Mouse (Mus musculus) lung, postnatal 0 days (tissue): ENCODE results near the gene Kctd6. TPM values are rescaled to one million over a fixed set of nuclear protein-coding genes. Genes with fewer than 3 reads are reported as not detected.
A peak's percentile ranks its signal among the peaks of the same experiment; 100 is the strongest.

Experiments used
- ATAC-seq: fragments of 200-750 bp; cut with Nextera tagmentation; 2 replicates; pipeline ENCODE4 v1.8.0; 2017; ENCODE audit warnings: moderate library complexity
- DNase-seq: peaks from one replicate; pipeline ENCODE4 v3.0.0-alpha.2; 2016; ENCODE audit warnings: low spot score
- H3K27ac ChIP-seq: fragments of 300-500 bp; sonication (generic); 2 replicates; pipeline ENCODE4 v1.5.1; 2014; ENCODE audit warnings: antibody characterized with exemption, mild to moderate bottlenecking, low read length, mixed read lengths
- H3K27me3 ChIP-seq: fragments of 300-500 bp; sonication (generic); replicated peaks from 2 replicates; pipeline ENCODE4 v1.6.1; 2014; ENCODE audit warnings: low read length, mixed read lengths; ENCODE audit not compliant: insufficient read depth
- H3K36me3 ChIP-seq: fragments of 300-500 bp; sonication (generic); 2 replicates; pipeline ENCODE4 v1.6.1; 2014; ENCODE audit warnings: low read length, mixed read lengths; ENCODE audit not compliant: insufficient read depth
- H3K4me1 ChIP-seq: fragments of 300-500 bp; sonication (generic); 2 replicates; pipeline ENCODE4 v1.6.1; 2014; ENCODE audit warnings: antibody characterized with exemption, low read depth, low read length, mixed read lengths; ENCODE audit not compliant: insufficient read depth
- H3K4me2 ChIP-seq: fragments of 300-500 bp; sonication (generic); replicated peaks from 2 replicates; pipeline ENCODE4 v1.6.1; 2014; ENCODE audit warnings: low read depth, mild to moderate bottlenecking, low read length, moderate library complexity, mixed read lengths
- H3K4me3 ChIP-seq: fragments of 300-500 bp; sonication (generic); 2 replicates; pipeline ENCODE4 v1.5.1; 2014; ENCODE audit warnings: low read depth, low read length
- H3K9ac ChIP-seq: fragments of 300-500 bp; sonication (generic); replicated peaks from 2 replicates; pipeline ENCODE4 v1.6.1; 2014; ENCODE audit warnings: low read depth, mild to moderate bottlenecking
- H3K9me3 ChIP-seq: fragments of 300-500 bp; sonication (generic); 2 replicates; pipeline ENCODE4 v1.6.1; 2016; ENCODE audit warnings: low read length, mixed read lengths
- CTCF ChIP-seq: IDR thresholded peaks from 2 replicates; pipeline ENCODE4 v1.5.1; 2016; ENCODE audit warnings: antibody characterized with exemption, mild to moderate bottlenecking
- EP300 ChIP-seq: IDR thresholded peaks from 2 replicates; pipeline ENCODE4 v1.6.1; 2016; ENCODE audit warnings: antibody characterized with exemption, mild to moderate bottlenecking, control low read depth
- WGBS: fragments of 180-500 bp; shearing (Covaris S2); extraction: QIAGEN DNeasy Blood & Tissue Kit; methylation state at CpG from one replicate; pipeline ENCODE4 v1.1.7; 2014; 5-methylcytosine and 5-hydroxymethylcytosine counted together
- polyA plus RNA-seq: library from polyadenylated mRNA; unstranded; fragments of >200 nt; fragmentation: Nextera tagmentation; extraction: Ambion mirVana; gene quantifications from 2 replicates; pipeline ENCODE4 v1.2.1, GENCODE M21; 2015

Kctd6 gene
- polyA plus RNA-seq, 1 experiment from 2014 or later = 19.5 TPM

GRCm38 (mm10) chr14:8180371-8181035 is 33.4 kb upstream of the Kctd6 start:
- no peaks in the 10 kb centered on the region for H3K9me3 ChIP-seq
- no peaks in the 10 kb centered on the region for H3K36me3 ChIP-seq
- DNase-seq = no peak
- H3K4me3 ChIP-seq = no peak overlapping the region
- H3K4me1 ChIP-seq = no peaks in the 10 kb centered on the region
- H3K4me2 ChIP-seq = no peak overlapping the region
- H3K27me3 ChIP-seq = no peaks in the 10 kb centered on the region
- no peak overlapping the region for H3K9ac ChIP-seq
- no peak overlapping the region for H3K27ac ChIP-seq
- WGBS = 68% methylated on average over 4 of the region's 4 CpGs
- ATAC-seq = no peak
- TF ChIP-seq EP300 (no peak), CTCF (no peak)

- ATAC-seq (no peak), DNase-seq (no peak)
- no peak overlapping the region for H3K4me3 ChIP-seq
- 0 out of 2 replicates have a peak, but pooled peaks cover 5% of the 10 kb centered on the region for H3K4me1 ChIP-seq
- no peak overlapping the region for H3K4me2 ChIP-seq
- 62% methylated on average over 3 of the region's 3 CpGs for WGBS
- no peak overlapping the region for H3K27ac ChIP-seq
- no peak for TF ChIP-seq EP300
- peak; percentile 34; the same call in 1 of the 2 replicates for TF ChIP-seq CTCF
- H3K27me3 ChIP-seq = no peaks in the 10 kb centered on the region
- H3K9me3 ChIP-seq = no peaks in the 10 kb centered on the region
- H3K9ac ChIP-seq = no peak overlapping the region
- H3K36me3 ChIP-seq = no peaks in the 10 kb centered on the region
Observed at GRCm38 (mm10) chr14:8183330-8183729, 30.6 kb upstream of the Kctd6 start.

GRCm38 (mm10) chr14:8186278-8187045 is 27.5 kb upstream of the Kctd6 start:
- ATAC-seq = no peak
- Histone ChIP-seq H3K9me3 (no peaks in the 10 kb centered on the region), H3K27ac (no peak overlapping the region), H3K9ac (no peak overlapping the region), H3K4me1 (0 out of 2 replicates have a peak, but pooled peaks cover 5% of the 10 kb centered on the region), H3K27me3 (no peaks in the 10 kb centered on the region), H3K36me3 (no peaks in the 10 kb centered on the region), H3K4me3 (no peak overlapping the region), H3K4me2 (no peak overlapping the region)
- peak; percentile 30 for DNase-seq
- WGBS = 76% methylated on average over 6 of the region's 6 CpGs
- TF ChIP-seq EP300 = no peak
- no peak for TF ChIP-seq CTCF

- Histone ChIP-seq H3K4me1 (0 out of 2 replicates have a peak, but pooled peaks cover 5% of the 10 kb centered on the region), H3K27ac (no peak overlapping the region), H3K9ac (no peak overlapping the region), H3K4me2 (no peak overlapping the region), H3K9me3 (no peaks in the 10 kb centered on the region), H3K36me3 (no peaks in the 10 kb centered on the region), H3K4me3 (no peak overlapping the region), H3K27me3 (no peaks in the 10 kb centered on the region)
- ATAC-seq (no peak), DNase-seq (no peak)
- no peak for TF ChIP-seq CTCF
- TF ChIP-seq EP300 = no peak
- WGBS = 87% methylated on average over 3 of the region's 3 CpGs
Observed at GRCm38 (mm10) chr14:8190556-8190955, 23.4 kb upstream of the Kctd6 start.

- H3K4me3 ChIP-seq = no peak overlapping the region
- H3K9me3 ChIP-seq = no peaks in the 10 kb centered on the region
- H3K9ac ChIP-seq = no peak overlapping the region
- DNase-seq = no peak
- H3K36me3 ChIP-seq = no peaks in the 10 kb centered on the region
- H3K4me1 ChIP-seq = no peaks in the 10 kb centered on the region
- no peak overlapping the region for H3K4me2 ChIP-seq
- TF ChIP-seq EP300 (no peak), CTCF (no peak)
- no peaks in the 10 kb centered on the region for H3K27me3 ChIP-seq
- no peak for ATAC-seq
- WGBS = 63% methylated on average over 12 of the region's 12 CpGs
- no peak overlapping the region for H3K27ac ChIP-seq
Observed at GRCm38 (mm10) chr14:8191331-8191965, 22.5 kb upstream of the Kctd6 start.

GRCm38 (mm10) chr14:8192727-8193126 is 21.2 kb upstream of the Kctd6 start:
- ATAC-seq (no peak), DNase-seq (no peak)
- Histone ChIP-seq H3K9me3 (no peaks in the 10 kb centered on the region), H3K4me3 (no peak overlapping the region), H3K27ac (no peak overlapping the region), H3K36me3 (no peaks in the 10 kb centered on the region), H3K27me3 (no peaks in the 10 kb centered on the region), H3K4me2 (no peak overlapping the region), H3K9ac (no peak overlapping the region), H3K4me1 (no peaks in the 10 kb centered on the region)
- no peak for TF ChIP-seq CTCF
- no peak for TF ChIP-seq EP300
- WGBS = 90% methylated on average over 6 of the region's 6 CpGs
